Mouse (Mus musculus): ENCODE measurements around the gene Klhl41. TPM values are rescaled to one million over a fixed set of nuclear protein-coding genes. Genes with fewer than 3 reads are reported as not detected.
"Not testable (repeated sequence)": the region's sequence is repeated elsewhere in the genome, so short reads cannot be mapped to it uniquely, and the experiment has no call there.

The Klhl41 gene
- not detected in 2 replicates for total RNA-seq (2017)

- no peak for ATAC-seq (ENCODE audit: extremely low read depth, insufficient number of reproducible peaks, low FRiP score, poor library complexity, severe bottlenecking)
Measured at GRCm38 (mm10) chr2:69669853-69670252, at the start of gene Klhl41. TSS of gene Klhl41 (plus strand) at chr2:69670120.

- no peak for ATAC-seq (ENCODE audit: extremely low read depth, insufficient number of reproducible peaks, low FRiP score, poor library complexity, severe bottlenecking)
Measured at GRCm38 (mm10) chr2:69629215-69629614, 40.7 kb upstream of the Klhl41 start.

- no peak for ATAC-seq (ENCODE audit: extremely low read depth, insufficient number of reproducible peaks, low FRiP score, poor library complexity, severe bottlenecking)
Measured at GRCm38 (mm10) chr2:69629914-69630313, 40.0 kb upstream of the Klhl41 start.

- ATAC-seq (ENCODE audit: extremely low read depth, insufficient number of reproducible peaks, low FRiP score, poor library complexity, severe bottlenecking): no peak
Measured at GRCm38 (mm10) chr2:69630792-69631191, 39.1 kb upstream of the Klhl41 start.

GRCm38 (mm10) chr2:69631449-69631848, 38.5 kb upstream of the Klhl41 start:
- ATAC-seq (ENCODE audit: extremely low read depth, insufficient number of reproducible peaks, low FRiP score, poor library complexity, severe bottlenecking): no peak

GRCm38 (mm10) chr2:69635064-69635701, 34.7 kb upstream of the Klhl41 start:
- ATAC-seq (ENCODE audit: extremely low read depth, insufficient number of reproducible peaks, low FRiP score, poor library complexity, severe bottlenecking): peak; percentile 82

GRCm38 (mm10) chr2:69635807-69636206, 34.1 kb upstream of the Klhl41 start:
- peak; percentile 63; the same call in 1 of the 2 replicates for ATAC-seq (ENCODE audit: extremely low read depth, insufficient number of reproducible peaks, low FRiP score, poor library complexity, severe bottlenecking)

GRCm38 (mm10) chr2:69637989-69638388, 31.9 kb upstream of the Klhl41 start:
- not testable (repeated sequence) for ATAC-seq (ENCODE audit: extremely low read depth, insufficient number of reproducible peaks, low FRiP score, poor library complexity, severe bottlenecking)

- no peak for ATAC-seq (ENCODE audit: extremely low read depth, insufficient number of reproducible peaks, low FRiP score, poor library complexity, severe bottlenecking)
Measured at GRCm38 (mm10) chr2:69640100-69640499, 29.8 kb upstream of the Klhl41 start.

GRCm38 (mm10) chr2:69644968-69645617, 24.8 kb upstream of the Klhl41 start:
- no peak for ATAC-seq (ENCODE audit: extremely low read depth, insufficient number of reproducible peaks, low FRiP score, poor library complexity, severe bottlenecking)

- ATAC-seq (ENCODE audit: extremely low read depth, insufficient number of reproducible peaks, low FRiP score, poor library complexity, severe bottlenecking): peak; percentile 33; the same call in 1 of the 2 replicates
Measured at GRCm38 (mm10) chr2:69646726-69647490, 23.0 kb upstream of the Klhl41 start, which contains the start of gene Bbs5. TSS of gene Bbs5 (plus strand) at chr2:69647171.

GRCm38 (mm10) chr2:69649716-69650115, 20.2 kb upstream of the Klhl41 start:
- ATAC-seq (ENCODE audit: extremely low read depth, insufficient number of reproducible peaks, low FRiP score, poor library complexity, severe bottlenecking): no peak

GRCm38 (mm10) chr2:69659326-69659725, 10.6 kb upstream of the Klhl41 start:
- ATAC-seq (ENCODE audit: extremely low read depth, insufficient number of reproducible peaks, low FRiP score, poor library complexity, severe bottlenecking): no peak

GRCm38 (mm10) chr2:69663827-69664476, 6.0 kb upstream of the Klhl41 start:
- no peak for ATAC-seq (ENCODE audit: extremely low read depth, insufficient number of reproducible peaks, low FRiP score, poor library complexity, severe bottlenecking)

- ATAC-seq (ENCODE audit: extremely low read depth, insufficient number of reproducible peaks, low FRiP score, poor library complexity, severe bottlenecking): no peak
Measured at GRCm38 (mm10) chr2:69667656-69668055, 2.3 kb upstream of the Klhl41 start.

- no peak for ATAC-seq (ENCODE audit: extremely low read depth, insufficient number of reproducible peaks, low FRiP score, poor library complexity, severe bottlenecking)
Measured at GRCm38 (mm10) chr2:69668414-69668813, 1.5 kb upstream of the Klhl41 start.

- no peak for ATAC-seq (ENCODE audit: extremely low read depth, insufficient number of reproducible peaks, low FRiP score, poor library complexity, severe bottlenecking)
Measured at GRCm38 (mm10) chr2:69673723-69674122, 3.8 kb downstream of the Klhl41 start.

- ATAC-seq (ENCODE audit: extremely low read depth, insufficient number of reproducible peaks, low FRiP score, poor library complexity, severe bottlenecking): no peak
Measured at GRCm38 (mm10) chr2:69675266-69675665, 5.3 kb downstream of the Klhl41 start.

GRCm38 (mm10) chr2:69676713-69677112, 6.8 kb downstream of the Klhl41 start:
- no peak for ATAC-seq (ENCODE audit: extremely low read depth, insufficient number of reproducible peaks, low FRiP score, poor library complexity, severe bottlenecking)
